Mouse (Mus musculus): ENCODE measurements around the gene Cd209g.

DNA sequence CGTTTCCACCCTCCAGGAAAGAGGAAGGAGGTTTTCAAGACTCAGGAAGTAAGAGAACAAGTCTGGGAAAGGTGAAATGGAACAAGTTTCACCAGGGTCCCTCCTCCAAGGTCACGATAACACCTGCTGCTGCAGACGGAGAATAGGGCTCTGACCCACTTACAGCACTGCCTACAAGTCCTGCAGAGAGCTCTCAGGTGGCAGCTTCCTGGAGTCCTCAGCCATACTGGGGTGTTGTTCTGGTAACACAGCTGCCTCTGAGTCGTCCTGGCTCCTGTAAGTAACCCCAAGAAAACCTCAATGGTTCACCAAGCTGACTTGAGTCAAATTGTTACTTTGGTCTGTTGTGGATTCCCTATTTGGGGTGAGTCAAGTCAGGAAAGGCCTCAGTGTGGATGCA is 28.9 kb downstream of the Cd209g start:
- TF ChIP-seq CTCF (IDR thresholded peaks at IDR 0.05; ENCODE audit: low read depth, low read length), result no peak
- no peak for TF ChIP-seq POLR2A (IDR thresholded peaks at IDR 0.05; ENCODE audit: extremely low read depth, insufficient read depth, low read length)
